Mouse (Mus musculus) thymus, adult 18-20 months (tissue): ENCODE measurements around the gene Anapc7.

Experiments used
- DNase-seq, 2 experiments: peaks; one replicate each; pipeline ENCODE4 v3.0.0; 2022; ENCODE audit warnings: mixed read lengths in 2 of 2

The Anapc7 gene

DNA sequence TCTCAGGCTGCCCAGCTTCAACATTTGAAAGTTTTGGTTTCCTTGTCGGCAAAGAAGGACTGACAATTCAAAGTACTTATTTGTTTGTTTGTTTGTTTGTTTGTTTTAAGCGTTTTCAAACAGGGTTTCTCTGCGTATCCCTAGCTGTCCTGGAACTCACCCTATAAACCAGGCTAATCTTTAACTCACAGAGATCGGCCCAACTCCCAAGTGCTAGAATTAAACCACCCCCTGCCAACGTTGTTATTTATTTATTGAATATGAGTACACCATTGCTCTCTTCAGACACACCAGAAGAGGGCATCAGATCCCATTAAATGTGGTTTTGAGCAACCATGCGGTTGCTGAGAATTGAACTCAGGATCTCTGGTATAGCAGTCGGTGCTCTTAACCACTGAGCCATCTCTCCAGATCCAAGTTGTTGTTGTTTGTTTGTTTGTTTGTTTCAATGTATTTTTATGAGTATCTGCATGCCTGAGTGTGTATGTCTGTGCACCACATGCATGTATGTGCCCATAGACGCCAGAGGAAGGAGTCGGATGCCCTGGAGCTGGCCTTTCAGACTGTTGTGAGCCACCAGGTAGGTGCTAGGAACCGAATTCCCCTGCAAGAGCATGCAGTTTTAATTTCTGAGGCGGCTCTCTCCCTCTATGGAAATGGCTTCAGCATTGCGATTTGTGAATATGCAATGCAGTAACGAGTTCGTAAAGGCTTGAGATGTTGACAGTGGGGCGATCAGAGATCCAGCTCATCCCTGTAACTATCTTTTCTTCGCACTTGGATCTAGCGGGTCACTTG is at the start of gene Anapc7:
Gene Anapc7 (plus strand): TSS at position 423 of the 798 bp plus-strand sequence.
- DNase-seq, result no peak

DNA sequence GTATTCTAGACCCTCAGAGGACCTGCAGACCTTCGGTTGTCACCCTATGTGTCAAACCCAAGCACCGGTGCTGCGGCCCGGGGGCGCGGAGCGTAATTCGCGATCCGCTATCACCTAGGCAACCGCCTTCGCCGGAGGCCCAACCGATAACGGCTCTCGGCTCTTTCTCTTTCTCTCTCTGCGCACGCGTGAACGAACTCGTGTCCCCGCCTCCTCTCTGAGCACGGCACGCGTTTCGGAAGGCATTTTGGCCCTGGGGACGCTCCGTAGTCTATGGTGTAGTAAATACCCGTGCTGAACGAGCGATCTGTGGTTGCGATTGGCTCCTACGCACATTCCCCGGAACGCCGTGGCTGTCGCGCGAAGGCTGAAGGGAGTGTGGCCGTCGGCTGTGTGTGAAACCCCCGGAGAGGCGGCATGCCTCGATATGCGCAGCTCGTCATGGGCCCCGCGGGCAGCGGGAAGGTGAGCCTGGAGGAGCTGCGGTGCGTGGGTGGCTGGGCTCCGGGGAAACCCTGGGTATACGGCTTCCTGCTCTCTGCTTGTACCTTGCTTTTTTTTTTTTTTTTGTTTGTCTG is 49.2 kb upstream of the Anapc7 start, which contains the start of gene Fam216a:
Gene Fam216a (minus strand): TSS at position 173 of the 578 bp plus-strand sequence.
- peak; percentile 99 to 100 for DNase-seq

DNA sequence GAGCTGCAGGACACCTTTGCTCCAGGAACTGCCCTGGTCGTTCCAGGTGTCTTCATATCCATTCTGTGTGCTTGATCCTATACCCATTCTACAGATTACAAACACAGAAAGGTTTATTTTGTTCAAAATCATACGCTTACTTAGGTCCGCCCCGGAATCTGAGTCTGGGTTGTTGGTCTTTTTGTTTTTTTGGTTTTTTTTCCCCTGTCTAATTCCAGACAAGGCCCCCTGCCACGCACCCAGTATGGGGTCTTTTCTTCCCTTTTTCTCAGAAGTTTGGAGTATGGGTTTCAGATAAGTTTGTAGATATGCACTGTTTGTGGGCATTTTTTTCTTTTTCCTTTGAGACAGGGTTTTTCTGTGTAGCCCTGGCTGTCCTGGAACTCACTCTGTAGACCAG is 48.6 kb upstream of the Anapc7 start:
- DNase-seq, result no peak

DNA sequence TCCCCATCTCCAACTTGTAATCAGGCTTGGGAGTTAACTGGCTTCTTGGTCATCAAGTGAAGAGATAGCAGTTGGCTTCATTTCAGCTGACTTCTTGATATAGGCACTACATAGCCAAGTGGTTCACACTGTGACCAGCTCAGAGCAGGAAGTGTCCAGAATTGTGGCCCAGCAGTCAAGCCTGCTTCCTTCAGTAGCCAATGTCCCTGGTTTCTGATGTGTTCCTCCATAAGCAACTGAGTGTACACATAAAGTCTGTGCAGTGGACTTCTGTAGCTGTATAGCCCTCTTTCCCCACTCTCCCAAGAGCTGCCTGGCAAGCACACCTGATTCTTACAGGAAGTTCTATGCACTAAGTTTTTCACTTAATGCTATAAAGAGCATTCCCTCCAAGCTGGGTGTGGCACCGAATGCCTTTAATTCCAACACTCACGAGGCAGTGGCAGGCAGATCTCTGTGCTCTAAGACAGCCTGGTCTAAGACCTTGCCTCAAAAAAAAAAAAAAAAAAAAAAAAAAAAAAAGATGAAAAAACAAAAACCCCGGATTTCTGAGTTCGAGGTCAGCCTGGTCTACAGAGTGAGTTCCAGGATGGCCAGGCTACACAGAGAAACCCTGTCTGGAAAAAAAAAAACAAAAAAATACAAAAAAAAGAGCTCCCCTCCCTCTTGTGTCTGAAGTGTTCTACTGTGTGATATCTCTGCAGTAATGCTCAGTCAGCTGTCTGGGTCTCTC is 44.2 kb upstream of the Anapc7 start:
- no peak for DNase-seq

DNA sequence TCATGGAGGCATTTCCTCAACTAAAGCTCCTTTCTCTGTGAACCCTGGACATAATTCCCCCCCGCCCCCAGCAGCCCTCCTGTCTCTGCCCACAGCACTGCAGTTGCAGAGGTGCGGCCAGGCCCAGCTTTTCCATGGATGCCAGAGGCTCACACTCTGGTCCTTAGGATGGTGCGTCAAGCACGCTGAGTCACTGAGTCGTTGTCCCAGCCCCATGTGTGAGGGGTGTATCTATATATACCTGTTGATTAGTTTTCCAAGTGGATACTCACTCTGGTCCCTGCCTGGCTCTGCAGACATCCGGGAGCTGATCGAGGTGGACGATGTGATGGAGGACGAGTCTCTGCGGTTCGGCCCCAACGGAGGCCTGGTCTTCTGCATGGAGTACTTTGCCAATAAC is 43.3 kb upstream of the Anapc7 start:
- DNase-seq, result no peak

DNA sequence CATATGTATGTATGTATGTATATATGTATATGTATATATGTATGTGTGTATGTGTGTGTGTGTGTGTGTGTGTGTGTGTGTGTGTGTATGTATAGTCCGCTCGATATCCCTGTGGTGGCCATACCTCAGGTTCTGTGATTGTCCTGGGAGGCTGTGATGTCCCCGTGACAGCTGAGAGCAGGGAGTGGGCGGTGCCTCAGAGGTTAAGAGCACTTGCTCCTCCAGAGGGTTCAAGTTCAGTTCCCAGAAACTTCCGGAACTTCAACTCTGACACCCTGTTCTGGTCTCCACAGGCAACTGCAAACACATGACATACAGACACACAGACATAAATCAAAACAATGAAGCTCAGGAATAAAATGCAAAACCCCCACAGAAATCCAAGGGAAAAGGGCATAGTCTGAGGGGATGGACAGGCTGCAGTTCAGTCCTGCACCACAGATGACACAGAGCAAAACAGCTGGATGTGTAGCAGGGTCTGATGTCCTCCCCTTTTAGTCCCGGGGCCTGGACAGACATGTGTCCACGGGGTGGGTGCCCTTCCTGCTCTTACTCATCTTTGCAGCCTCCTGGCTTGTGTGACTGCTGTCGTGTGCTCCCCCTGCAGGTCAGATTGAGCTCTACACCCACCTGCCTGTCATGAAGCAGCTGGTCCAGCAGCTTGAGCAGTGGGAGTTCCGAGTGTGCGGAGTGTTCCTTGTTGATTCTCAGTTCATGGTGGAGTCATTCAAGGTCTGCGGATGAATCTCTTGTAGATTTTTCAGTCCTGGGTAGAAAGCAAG is 41.9 kb upstream of the Anapc7 start:
- peak; percentile 52 to 54 for DNase-seq

DNA sequence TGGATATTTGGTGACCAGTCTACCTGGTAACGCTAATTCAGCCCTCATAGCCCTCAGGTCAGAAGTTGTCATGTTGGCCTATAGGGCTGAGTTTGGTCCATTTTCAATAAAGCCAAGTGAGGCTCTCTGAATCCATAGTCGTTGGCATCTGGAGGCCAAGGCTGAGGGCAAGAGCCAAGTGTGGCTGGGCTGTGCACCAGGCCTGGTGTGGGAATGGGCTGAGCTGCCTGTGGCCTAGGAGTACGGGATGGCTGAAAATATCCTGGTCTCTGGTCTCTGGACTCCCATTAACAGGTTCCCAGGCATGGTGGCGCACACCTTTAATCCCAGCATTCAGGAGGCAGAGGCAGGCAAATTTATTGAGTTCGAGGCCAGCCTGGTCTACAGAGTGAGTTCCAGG is 31.5 kb upstream of the Anapc7 start:
- peak in 1 of 2 experiments; percentile 3 for DNase-seq

DNA sequence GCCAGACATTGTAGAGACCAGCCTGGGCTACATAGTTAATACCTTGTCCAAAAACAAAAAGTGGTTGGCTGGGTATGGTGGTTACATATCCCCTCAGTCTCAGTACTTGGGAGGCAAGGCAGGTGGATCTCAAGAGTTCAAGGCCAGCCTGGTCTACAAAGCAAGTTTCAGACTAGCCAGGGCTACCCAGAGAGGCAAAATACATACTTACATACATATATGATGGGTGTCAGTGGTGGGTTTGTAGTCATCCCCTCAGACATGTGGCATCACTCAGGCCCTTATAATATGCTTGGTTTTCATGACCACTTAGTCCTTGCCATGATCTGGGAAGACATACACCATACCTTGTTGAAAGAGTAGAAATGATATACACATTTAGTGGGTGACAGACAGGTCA is 30.8 kb upstream of the Anapc7 start:
- DNase-seq, result peak in 1 of 2 experiments; percentile 2

DNA sequence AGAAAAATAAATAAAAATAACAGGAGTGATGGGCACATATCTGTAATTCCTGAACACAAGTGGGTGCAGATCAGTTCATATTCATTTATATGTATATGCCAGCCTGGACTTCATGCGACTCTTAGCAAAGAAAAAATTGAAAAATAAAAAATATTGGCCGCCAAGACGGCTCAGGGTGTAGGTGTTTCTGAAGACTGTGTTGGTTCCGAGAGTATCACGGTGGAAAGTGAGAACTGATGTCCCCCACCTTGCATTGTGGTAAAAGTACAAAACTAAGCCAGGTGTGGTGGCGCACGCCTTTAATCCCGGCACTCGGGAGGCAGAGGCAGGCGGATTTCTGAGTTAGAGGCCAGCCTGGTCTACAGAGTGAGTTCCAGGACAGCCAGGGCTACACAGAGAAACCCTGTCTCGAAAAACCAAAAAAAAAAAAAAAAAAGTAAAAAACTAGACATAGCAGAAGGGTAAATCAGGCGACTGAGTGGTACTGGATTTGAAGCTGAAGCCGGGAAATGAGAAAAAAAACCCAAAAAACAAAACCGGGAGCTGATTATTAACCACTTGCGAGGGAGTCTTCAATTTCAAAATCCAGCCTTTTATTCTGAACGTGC is 30.2 kb upstream of the Anapc7 start:
- peak in 1 of 2 experiments; percentile 6 for DNase-seq

DNA sequence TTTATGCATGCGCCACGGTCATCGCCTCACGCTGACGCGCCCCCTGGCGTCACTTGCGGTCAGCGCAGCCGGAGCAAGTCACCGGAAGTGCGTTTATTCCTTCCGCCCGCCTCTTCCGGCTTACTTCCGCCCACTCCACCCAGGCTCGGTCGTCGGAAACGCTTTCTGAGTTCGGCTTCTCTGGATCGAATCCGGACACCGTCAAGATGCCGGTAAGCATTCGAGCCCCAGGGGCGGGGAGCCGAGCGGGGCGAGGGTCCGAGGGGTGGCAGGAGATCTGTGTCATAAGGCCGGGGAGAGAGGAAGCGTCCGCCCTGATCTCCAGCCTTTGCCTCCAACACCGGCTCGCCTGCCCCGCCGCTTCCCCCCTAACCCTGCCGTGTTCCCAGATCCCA is 29.7 kb upstream of the Anapc7 start, which contains the start of gene Arpc3:
Gene Arpc3 (plus strand): TSS at position 93 of the 395 bp plus-strand sequence.
- peak; percentile 72 to 78 for DNase-seq

DNA sequence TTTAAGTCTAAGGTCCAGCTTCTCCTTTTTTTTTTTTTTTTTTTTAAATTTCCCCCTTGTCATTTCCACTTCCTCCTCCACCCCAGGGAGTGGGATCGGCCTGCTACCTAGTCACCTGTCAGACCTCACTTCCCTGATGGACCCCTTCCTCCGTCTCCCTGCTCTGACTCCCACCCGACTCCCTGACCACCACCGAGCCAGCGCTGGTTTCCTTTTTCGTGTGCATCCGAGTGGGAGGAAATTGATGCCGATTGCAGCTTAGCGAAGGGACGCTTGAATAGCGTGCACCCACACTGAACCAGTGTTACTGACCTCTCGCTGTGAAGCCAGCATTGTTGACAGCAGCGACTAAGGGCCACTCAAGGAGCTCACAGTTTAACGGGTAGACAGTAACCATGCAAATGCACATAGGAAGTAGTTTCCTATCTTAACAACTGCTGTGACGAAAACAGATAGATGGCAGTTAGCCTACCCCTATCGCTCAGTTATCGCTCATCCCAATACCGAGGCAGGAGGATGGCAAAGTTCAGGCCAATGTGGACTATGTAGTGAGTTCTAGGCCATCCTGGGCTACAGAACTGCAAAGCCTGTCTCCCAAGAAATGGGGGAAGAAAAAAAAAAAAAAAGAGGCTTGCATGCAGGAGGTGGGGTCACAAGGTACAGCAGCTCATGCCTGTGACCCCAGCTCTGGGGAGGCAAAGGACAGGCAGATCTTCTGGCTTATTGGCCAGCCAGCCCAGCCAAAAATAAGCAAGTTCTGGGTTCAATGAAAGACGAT is 29.1 kb upstream of the Anapc7 start:
- DNase-seq, result peak in 1 of 2 experiments; percentile 47

DNA sequence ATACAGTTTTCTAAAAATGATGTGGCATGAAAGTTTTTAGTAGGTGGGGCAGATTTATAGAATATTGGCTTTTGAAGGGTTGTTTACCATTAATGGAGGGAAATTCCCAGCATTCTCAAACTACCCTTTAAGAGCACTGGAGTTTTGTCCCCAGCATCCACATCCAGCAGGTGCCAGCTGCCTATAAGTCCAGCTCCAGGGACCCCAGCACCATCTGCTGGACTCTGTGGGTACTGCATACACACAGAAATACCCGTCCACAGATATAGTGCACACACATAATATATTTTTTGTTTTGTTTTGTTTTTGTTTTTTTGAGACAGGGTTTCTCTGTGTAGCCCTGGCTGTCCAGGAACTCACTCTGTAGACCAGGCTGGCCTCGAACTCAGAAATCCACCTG is 27.6 kb upstream of the Anapc7 start:
- DNase-seq, result peak in 1 of 2 experiments; percentile 43

DNA sequence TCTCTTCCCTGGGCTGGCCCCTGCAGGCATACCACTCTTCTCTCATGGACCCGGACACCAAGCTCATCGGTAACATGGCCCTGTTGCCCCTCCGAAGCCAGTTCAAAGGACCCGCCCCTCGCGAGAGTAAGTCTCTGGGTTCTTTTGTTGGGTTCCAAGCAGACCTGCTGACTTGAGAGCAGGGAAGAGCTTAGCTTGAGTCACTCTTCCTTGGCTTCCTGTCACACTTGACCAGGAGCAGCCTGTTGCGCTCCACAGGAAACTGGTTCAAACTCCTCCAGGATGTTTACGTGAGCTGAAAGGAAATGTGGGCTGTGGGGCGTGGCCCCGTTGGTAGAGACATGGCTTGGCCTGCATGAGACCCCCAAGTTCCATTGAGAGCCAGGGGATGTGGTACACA is 24.7 kb upstream of the Anapc7 start:
- DNase-seq, result peak in 1 of 2 experiments; percentile 41

DNA sequence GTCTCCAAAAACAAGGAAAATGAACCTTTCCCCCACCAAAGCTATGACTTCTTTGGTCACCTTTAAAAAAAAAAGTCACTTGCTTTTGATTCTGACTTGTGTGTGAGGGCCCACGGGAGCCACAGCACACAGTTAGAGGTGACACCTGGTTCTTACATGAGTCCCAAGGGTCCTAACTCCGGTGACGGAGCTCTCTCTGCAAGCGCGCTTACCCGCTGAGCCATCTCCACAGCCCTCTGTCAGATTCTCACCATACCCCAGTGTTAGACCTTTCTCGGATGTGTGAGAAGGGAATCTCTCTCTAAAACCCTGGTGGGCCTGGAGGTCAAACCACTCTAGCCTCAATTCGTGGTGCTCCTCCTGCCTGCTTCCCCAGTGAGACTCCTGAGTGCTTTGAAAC is 24.0 kb upstream of the Anapc7 start:
- no peak for DNase-seq

DNA sequence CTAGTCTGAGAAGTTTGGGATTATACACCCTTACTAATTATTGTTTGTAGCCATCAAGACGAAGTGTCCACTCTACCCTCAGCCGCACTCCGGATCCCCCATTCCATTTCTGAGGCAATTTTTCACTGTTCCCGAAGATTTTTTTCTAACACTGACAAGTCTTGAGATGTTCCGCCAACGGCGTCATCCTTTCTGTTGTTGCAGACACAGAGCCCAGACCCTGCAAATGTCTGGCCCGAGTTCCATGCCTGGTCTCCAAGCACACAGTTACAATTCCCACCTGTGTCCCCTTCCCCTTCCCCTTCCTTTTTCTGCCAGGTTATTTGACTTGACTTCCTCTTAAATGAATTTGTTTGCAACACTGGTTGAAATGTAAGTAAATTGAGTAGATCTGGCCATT is 21.6 kb upstream of the Anapc7 start:
- DNase-seq, result no peak

DNA sequence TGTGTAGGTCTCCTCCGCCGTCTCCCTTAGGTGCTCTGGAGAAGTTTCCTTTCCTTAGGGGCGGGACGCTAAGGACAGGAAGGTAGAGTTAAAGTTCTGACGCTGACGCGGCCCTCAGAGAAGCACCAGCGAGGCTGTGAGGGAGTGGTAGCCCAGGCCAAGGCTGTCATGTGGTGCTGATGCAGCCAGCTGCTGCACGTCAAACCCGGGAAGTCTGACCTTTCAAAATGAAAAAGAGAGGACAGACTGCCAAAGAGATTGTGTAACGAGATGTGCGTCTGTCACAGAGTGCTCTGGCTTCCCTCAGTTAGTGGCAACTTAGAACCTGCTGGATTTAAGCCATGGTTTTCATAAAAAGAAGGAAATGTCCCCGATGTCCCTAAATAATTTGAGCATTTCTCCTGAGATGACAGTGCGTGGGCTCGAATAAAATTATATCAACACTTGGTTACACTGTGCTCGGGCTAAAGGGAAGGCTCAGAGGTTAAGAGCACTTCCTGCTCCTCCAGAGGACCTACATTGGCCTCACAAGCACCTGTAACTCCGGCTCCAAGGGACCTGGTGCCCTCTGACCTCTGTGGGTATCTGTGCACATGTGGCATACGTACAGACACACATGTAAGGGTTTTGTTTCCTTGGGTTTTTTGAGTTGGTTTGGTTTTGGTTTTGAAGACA is 20.7 kb upstream of the Anapc7 start:
- no peak for DNase-seq

DNA sequence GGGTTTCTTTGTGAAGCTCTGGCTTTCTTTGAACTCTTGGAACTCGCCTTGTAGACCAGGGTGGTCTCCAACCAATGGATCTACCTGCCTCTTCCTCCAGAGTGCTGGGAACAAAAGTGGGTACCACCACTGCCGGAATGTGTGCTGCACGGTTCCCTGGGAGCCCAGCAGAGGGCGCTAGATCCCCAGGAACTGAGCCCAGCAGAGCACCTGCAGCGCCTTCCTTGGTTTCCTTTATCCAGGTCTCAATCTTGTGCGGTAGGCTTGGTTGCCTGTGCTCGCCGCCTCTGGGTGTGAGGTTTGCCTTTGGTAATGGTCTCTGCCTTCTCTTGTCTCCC is 20.2 kb upstream of the Anapc7 start:
- peak; percentile 44 to 48 for DNase-seq

DNA sequence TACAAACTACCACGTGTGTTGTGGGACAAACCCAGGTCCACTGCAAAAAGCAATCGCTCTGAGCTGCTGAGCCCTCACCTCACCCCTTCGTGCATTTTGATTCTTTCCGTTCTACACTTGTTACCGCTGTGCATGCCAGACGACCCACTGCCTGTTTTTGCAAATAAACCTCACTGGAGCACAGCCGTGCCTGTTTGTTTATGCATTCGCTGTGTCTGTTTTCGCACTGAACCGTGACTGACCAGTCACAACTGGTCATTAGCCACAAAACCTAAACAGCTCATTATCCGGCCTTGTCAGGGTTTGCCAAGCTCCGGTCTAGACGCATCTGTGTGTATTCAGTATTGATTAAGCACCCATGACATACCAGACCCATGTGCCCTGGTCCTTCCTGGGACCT is 19.3 kb upstream of the Anapc7 start:
- no peak for DNase-seq

DNA sequence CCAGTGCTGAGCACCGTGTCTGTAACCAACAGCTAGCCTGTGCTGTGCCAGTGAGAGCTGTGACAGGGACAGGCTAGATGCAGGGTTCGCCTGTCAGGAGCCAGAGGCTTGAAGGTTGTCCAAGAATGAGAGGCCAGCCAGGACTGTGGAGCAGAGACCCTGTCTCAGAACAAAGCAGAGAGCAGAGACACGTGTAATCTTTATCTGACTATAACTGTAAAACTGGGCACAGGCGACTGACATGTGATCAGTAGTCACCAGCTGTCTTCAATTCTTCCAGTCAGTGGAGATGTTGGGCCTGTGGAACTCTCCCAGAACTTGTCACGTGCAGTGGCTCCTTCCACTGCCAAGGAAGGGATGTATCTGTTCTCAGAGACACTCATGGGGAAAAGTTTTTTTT is 18.7 kb upstream of the Anapc7 start:
- DNase-seq, result no peak

DNA sequence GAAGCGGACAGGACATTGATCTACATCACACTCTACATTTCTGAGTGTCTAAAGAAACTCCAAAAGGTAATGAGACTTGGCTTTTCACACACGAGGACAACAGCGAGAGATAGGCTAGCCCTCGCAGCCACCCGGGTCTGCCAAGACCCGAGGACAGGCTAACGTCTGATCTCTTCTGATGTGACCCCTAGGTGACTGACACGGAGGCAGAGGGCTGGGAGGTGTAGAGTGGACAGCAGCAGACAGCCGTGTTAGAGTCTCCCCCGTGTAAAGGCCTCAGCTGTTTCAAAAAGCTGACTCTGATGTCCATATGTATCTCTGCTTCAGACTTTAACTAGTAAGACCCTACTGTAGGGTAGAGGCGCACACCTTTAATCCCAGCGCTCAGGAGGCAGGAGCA is 18.1 kb upstream of the Anapc7 start:
- no peak for DNase-seq

DNA sequence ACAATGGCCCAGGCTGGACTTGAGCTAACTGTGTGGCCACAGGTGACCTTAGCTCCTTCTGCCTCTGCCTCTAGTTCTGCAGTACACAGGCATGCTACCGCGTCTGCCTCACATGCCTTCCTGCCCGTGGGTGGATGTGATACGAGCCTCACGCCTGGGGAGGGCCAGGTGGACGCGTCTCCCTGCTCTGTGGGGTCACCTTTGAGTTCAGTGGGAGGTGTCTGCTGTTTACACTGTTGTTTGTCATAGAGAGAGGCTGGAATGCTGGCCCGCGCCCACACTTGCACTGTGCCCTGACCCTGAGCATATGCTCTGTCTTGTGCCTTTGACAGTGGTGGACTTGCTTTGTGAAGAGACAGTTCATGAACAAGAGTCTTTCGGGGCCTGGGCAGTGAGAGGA is 16.0 kb upstream of the Anapc7 start:
- no peak for DNase-seq
